Mouse (Mus musculus) embryonic facial prominence, embryonic 15.5 days (tissue): ENCODE measurements at regions not wholly inside any gene's neighbourhood (a gene's known extent, or its start where the extent isn't known, plus 50 kb on each side); places are given as distances from the start of the nearest gene placed in this dataset.

Source experiments
- ATAC-seq: fragments of 200-750 bp; cut with Nextera tagmentation; 2 replicates; pipeline ENCODE4 v1.8.0; 2017; ENCODE audit warnings: low read depth, moderate TSS enrichment; ENCODE audit not compliant: insufficient number of reproducible peaks, low FRiP score, low TSS enrichment
- H3K27ac ChIP-seq: fragments of 300-500 bp; sonication (generic); replicated peaks from 2 replicates; pipeline ENCODE4 v1.5.1; 2015; ENCODE audit warnings: mild to moderate bottlenecking, inconsistent platforms
- H3K27me3 ChIP-seq: fragments of 300-500 bp; sonication (generic); 2 replicates; pipeline ENCODE4 v1.6.1; 2015; ENCODE audit warnings: inconsistent platforms
- H3K36me3 ChIP-seq: fragments of 300-500 bp; sonication (generic); 2 replicates; pipeline ENCODE4 v1.6.1; 2015; ENCODE audit warnings: mild to moderate bottlenecking, inconsistent platforms
- H3K4me1 ChIP-seq: fragments of 300-500 bp; sonication (generic); 2 replicates; pipeline ENCODE4 v1.6.1; 2015; ENCODE audit warnings: inconsistent platforms
- H3K4me2 ChIP-seq: fragments of 300-500 bp; sonication (generic); replicated peaks from 2 replicates; pipeline ENCODE4 v1.6.1; 2015; ENCODE audit warnings: mild to moderate bottlenecking, inconsistent platforms
- H3K4me3 ChIP-seq: fragments of 300-500 bp; sonication (generic); replicated peaks from 2 replicates; pipeline ENCODE4 v1.5.1; 2015; ENCODE audit warnings: mild to moderate bottlenecking, inconsistent platforms
- H3K9ac ChIP-seq: fragments of 300-500 bp; sonication (generic); 2 replicates; pipeline ENCODE4 v1.6.1; 2015; ENCODE audit warnings: inconsistent platforms
- H3K9me3 ChIP-seq: fragments of 300-500 bp; sonication (generic); replicated peaks from 2 replicates; pipeline ENCODE4 v1.6.1; 2016; ENCODE audit warnings: inconsistent platforms
- WGBS: fragments of 180-500 bp; shearing (Covaris S2); methylation state at CpG from one replicate; pipeline ENCODE4 v1.1.7; 2015; 5-methylcytosine and 5-hydroxymethylcytosine counted together

DNA sequence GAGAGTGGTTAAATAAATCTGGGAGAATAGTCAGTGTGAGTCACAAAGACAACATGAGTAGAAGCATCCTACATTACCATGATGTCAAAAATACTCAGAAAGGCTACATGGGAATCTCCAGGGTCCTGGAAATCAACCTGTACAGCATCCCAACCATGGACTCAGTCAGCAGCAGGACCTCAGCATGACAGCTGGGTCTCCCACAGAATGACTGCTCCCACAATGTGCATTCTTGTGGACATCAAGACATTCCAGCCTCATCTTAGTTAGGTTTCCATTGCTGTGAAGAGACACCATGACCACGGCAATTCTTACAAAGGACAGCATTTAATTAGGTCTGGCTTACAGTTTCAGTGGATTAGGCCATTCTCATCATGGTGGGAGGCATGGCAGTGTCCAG lies 93.8 kb upstream of the Mapk10 start:
- Histone ChIP-seq H3K27ac (no peak overlapping the region), H3K9ac (no peak overlapping the region), H3K9me3 (no peaks in the 10 kb centered on the region), H3K4me2 (no peak overlapping the region), H3K36me3 (no peaks in the 10 kb centered on the region), H3K4me1 (no peaks in the 10 kb centered on the region), H3K4me3 (no peak overlapping the region), H3K27me3 (no peaks in the 10 kb centered on the region)
- WGBS = 74% methylated on average over 1 of the region's 1 CpGs
- no peak for ATAC-seq

DNA sequence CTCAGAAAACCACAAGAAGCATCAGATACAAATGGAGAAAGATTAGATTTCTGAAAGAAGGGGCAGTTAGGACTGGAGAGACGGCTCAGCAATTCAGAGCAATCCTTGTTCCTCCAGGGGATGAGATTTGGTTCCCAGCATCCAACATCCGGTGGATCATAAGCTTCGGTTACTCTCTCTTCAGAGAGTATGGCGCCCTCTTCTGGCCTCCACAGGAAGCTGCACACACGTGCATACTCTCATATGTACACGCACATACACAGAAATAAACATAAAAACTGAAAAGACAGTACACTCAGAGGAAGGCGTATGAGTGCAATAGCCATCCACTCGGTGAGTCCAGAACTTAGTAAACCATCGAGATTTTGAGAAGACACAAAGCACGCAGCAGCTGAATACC lies 91.6 kb upstream of the Mapk10 start:
- no peaks in the 10 kb centered on the region for H3K27me3 ChIP-seq
- H3K9ac ChIP-seq = no peak overlapping the region
- H3K4me2 ChIP-seq = no peak overlapping the region
- 91% methylated on average over 10 of the region's 10 CpGs for WGBS
- no peak overlapping the region for H3K4me3 ChIP-seq
- no peak for ATAC-seq
- H3K36me3 ChIP-seq = no peaks in the 10 kb centered on the region
- H3K4me1 ChIP-seq = no peaks in the 10 kb centered on the region
- no peaks in the 10 kb centered on the region for H3K9me3 ChIP-seq
- no peak overlapping the region for H3K27ac ChIP-seq

DNA sequence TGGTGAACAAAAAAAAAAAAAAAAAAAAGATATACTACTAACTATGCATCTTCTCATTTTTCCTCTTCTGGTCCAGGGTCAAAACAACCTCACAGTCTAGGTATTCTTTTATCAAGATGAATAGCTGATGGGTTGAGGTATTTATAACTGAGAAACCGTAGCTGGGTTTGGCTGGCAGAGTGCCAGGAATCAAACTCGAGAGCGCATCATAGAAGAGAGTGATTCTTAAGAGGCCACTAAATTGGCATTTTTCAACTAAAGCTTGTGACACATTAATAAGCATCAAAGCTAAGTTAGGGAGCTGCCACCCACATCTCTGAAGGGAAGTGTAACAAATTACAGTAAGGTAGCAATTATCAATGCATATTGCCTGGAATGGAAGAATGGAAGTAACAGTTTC lies 90.2 kb upstream of the Mapk10 start:
- Histone ChIP-seq H3K9me3 (no peaks in the 10 kb centered on the region), H3K4me2 (no peak overlapping the region), H3K27me3 (no peaks in the 10 kb centered on the region), H3K4me1 (no peaks in the 10 kb centered on the region), H3K27ac (no peak overlapping the region), H3K4me3 (no peak overlapping the region), H3K36me3 (no peaks in the 10 kb centered on the region), H3K9ac (no peak overlapping the region)
- no peak for ATAC-seq
- 37% methylated on average over 3 of the region's 3 CpGs for WGBS

DNA sequence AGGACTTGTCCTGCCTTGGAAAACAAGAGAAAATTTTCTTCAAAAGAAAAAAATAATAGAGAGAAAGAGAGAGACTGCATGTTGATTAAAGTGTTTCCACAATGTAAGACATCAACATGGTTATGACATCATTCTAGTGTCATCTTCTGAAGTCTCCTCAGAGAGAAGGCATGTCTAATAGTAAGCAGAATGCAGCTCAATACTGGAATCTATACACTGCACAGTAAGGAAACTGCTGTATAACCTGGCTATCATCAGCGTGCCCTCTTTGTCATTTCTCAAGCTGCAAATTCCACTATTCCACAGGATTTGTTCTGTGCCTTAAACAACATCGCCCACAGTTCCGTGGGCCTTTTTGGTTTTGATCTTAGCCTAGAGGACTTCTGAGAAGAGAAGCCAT lies 82.8 kb upstream of the Mapk10 start:
- Histone ChIP-seq H3K4me2 (no peak overlapping the region), H3K4me3 (no peak overlapping the region), H3K9ac (no peak overlapping the region), H3K27me3 (no peaks in the 10 kb centered on the region), H3K36me3 (no peaks in the 10 kb centered on the region), H3K9me3 (no peaks in the 10 kb centered on the region), H3K27ac (no peak overlapping the region), H3K4me1 (no peaks in the 10 kb centered on the region)
- ATAC-seq = no peak
- 69% methylated on average over 3 of the region's 3 CpGs for WGBS

DNA sequence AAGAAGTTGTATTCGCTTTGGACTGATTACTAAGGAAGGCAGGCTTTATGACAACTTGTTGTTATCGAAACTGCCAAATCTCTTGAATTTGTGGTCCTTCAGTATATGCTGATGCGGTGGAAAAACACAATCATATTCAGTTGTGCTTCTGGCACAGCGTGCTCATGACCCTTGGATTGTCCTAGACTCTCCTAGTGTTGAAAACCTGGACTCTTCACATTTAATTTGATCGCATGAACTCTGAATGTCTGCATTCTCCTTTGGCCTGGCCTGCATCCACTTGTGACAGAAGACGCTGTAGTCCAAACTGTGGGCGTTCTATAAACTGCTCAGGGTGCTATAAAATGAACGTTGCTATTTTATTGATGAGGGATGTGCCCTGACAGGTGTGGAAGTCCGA lies 80.6 kb upstream of the Mapk10 start:
- Histone ChIP-seq H3K27me3 (no peaks in the 10 kb centered on the region), H3K9me3 (no peaks in the 10 kb centered on the region), H3K27ac (no peak overlapping the region), H3K4me3 (no peak overlapping the region), H3K4me1 (no peaks in the 10 kb centered on the region), H3K9ac (no peak overlapping the region), H3K36me3 (no peaks in the 10 kb centered on the region), H3K4me2 (no peak overlapping the region)
- ATAC-seq = no peak
- WGBS = 87% methylated on average over 9 of the region's 9 CpGs

DNA sequence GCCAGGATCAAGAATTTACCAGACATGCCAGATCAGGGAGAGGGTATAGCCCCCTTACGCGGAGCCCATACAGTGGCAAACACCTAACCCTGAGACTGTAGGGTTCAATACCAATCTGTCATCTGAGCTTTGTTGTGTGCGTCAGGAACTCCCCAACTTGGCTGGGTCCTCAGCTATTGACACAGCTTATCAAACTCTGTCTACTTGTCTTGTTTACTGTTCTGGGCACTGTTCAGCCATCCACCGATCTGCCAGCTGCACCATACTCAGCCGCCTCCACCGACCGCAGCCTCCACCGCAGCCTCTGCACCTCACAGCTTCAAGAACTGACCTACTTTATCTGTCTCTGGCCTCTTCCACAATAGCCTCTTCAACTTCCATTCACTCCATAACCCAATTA lies 80.1 kb upstream of the Mapk10 start:
- no peaks in the 10 kb centered on the region for H3K36me3 ChIP-seq
- H3K4me3 ChIP-seq = no peak overlapping the region
- 91% methylated on average over 8 of the region's 8 CpGs for WGBS
- H3K4me1 ChIP-seq = no peaks in the 10 kb centered on the region
- no peak overlapping the region for H3K4me2 ChIP-seq
- no peak overlapping the region for H3K27ac ChIP-seq
- H3K9me3 ChIP-seq = no peaks in the 10 kb centered on the region
- no peak for ATAC-seq
- H3K9ac ChIP-seq = no peak overlapping the region
- H3K27me3 ChIP-seq = no peaks in the 10 kb centered on the region

DNA sequence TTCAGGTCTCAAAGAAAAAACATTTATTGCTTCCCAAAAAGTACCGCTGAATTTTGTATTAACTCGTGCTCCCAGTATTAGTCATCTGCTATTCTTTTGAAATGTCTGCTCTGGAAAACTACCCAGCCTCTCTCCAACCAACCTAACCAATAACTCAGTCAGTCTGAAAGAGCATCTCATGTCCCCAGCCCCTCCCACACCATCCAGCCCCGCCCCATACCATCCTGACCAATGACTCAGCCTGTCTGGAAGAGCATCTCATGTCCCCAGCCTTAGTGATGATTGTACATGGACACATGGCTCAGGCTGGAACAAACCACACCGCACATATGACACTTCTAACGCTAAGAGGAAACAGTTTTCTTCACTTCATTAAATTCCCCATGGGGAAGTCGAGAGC lies 58.1 kb upstream of the Mapk10 start:
- H3K27ac ChIP-seq = no peak overlapping the region
- no peaks in the 10 kb centered on the region for H3K4me1 ChIP-seq
- 83% methylated on average over 6 of the region's 6 CpGs for WGBS
- no peaks in the 10 kb centered on the region for H3K36me3 ChIP-seq
- no peaks in the 10 kb centered on the region for H3K9me3 ChIP-seq
- ATAC-seq = no peak
- no peaks in the 10 kb centered on the region for H3K27me3 ChIP-seq
- H3K9ac ChIP-seq = no peak overlapping the region
- H3K4me3 ChIP-seq = no peak overlapping the region
- no peak overlapping the region for H3K4me2 ChIP-seq

DNA sequence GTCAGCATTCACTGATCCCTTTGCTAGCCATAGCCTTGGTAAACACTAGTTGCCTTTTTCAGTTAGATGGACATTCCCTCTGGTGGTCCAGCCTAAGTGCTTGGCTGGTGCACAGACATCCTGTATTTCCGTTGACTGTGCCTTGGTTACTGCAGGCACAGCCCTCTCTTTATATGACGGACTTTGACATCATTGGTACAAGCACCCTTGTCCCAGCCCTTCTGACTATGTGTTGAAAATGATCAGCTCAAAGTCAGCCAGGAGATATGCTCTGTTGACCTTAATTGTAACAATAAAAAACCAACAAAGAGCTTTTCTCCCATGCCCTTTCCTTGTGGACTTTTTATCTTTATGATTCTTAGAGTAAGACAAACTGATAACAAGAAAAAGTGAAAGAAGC lies 53.8 kb upstream of the Mapk10 start:
- no peaks in the 10 kb centered on the region for H3K4me1 ChIP-seq
- no peak overlapping the region for H3K4me2 ChIP-seq
- ATAC-seq = no peak
- no peak overlapping the region for H3K27ac ChIP-seq
- H3K9me3 ChIP-seq = no peaks in the 10 kb centered on the region
- no peak overlapping the region for H3K4me3 ChIP-seq
- H3K9ac ChIP-seq = no peak overlapping the region
- no peaks in the 10 kb centered on the region for H3K27me3 ChIP-seq
- no peaks in the 10 kb centered on the region for H3K36me3 ChIP-seq
- WGBS = 88% methylated on average over 2 of the region's 2 CpGs

DNA sequence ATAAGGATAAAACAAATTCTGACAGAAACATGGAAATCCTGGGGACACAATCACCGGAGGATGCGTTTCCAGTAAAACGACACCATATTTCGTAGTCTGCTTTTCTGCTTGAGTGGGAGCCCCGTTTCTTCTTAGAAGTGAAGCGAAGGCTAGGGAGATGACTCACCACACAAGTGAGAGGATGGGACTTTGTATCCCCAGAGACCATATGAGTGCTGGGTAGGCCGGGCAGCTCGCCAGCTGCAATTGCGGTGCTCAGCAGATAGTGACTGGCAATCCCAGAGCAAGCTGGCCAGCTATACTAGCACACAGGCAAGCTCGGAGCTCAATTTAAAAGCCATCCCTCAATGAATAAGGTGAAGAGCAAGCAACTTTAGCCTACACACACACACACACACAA lies 50.3 kb upstream of the Mapk10 start:
- Histone ChIP-seq H3K27me3 (no peaks in the 10 kb centered on the region), H3K27ac (no peak overlapping the region), H3K36me3 (no peaks in the 10 kb centered on the region), H3K9me3 (no peaks in the 10 kb centered on the region), H3K4me3 (no peak overlapping the region), H3K4me1 (no peaks in the 10 kb centered on the region), H3K4me2 (no peak overlapping the region), H3K9ac (no peak overlapping the region)
- no peak for ATAC-seq
- 79% methylated on average over 10 of the region's 10 CpGs for WGBS
